Mouse (Mus musculus): ENCODE data around the gene Ccdc146. TPM values are rescaled to one million over a fixed set of nuclear protein-coding genes. Genes with fewer than 3 reads are reported as not detected.
A peak's percentile ranks its signal among the peaks of the same experiment; 100 is the strongest.

Gene Ccdc146
- polyA plus RNA-seq, 1 experiment from 2014 or later = 0.06 TPM

DNA sequence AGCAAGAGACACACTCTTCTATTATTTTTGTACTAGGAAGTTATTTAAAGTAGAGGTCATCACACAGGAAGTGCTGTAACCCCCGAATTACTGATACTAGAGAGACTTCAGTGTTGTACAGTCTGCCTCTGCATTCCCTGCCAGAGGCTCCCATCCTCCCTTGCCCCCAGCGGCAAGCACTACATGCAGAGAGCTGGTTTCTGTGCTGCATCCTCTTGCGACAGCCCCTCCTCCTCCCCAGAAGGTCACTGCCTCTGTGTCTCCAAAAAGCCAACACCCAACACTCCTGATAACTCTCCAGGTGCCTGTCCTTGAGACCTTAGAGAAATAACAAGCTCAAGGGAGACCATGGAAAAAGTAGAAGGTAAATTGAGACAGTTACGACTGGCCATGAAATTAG is 167.4 kb downstream of the Ccdc146 start:
- DNase-seq (no peak), ATAC-seq (no peak)
- Histone ChIP-seq H3K4me2 (ENCODE audit: low read depth, low read length) (no peak overlapping the region), H3K27me3 (ENCODE audit: insufficient read depth, low read length) (no peaks in the 10 kb centered on the region), H3K9ac (replicated peaks) (no peak overlapping the region), H3K9me3 (ENCODE audit: low read length) (no peaks in the 10 kb centered on the region), H3K36me3 (replicated peaks; ENCODE audit: insufficient read depth, low read length) (no peaks in the 10 kb centered on the region), H3K4me1 (ENCODE audit: insufficient read depth) (peaks cover 2% of the 10 kb centered on the region; the same call in 1 of the 2 replicates), H3K27ac (ENCODE audit: low read depth) (no peak overlapping the region), H3K4me3 (ENCODE audit: low read depth, low read length) (no peak overlapping the region)
- WGBS (ENCODE audit: insufficient replicate concordance) = 35% methylated on average over 4 of the region's 4 CpGs
- TF ChIP-seq CTCF (IDR thresholded peaks at IDR 0.05; ENCODE audit: low read depth) = no peak
- no peak for TF ChIP-seq EP300 (IDR thresholded peaks at IDR 0.05; ENCODE audit: low read depth)

- Histone ChIP-seq H3K4me1 (ENCODE audit: insufficient read depth) (peaks cover 2% of the 10 kb centered on the region; the same call in 1 of the 2 replicates), H3K9ac (replicated peaks) (no peak overlapping the region), H3K27ac (ENCODE audit: low read depth) (peak overlapping the region; percentile 70), H3K4me3 (ENCODE audit: low read depth, low read length) (no peak overlapping the region), H3K27me3 (ENCODE audit: insufficient read depth, low read length) (no peaks in the 10 kb centered on the region), H3K4me2 (ENCODE audit: low read depth, low read length) (no peak overlapping the region), H3K36me3 (replicated peaks; ENCODE audit: insufficient read depth, low read length) (no peaks in the 10 kb centered on the region), H3K9me3 (ENCODE audit: low read length) (no peaks in the 10 kb centered on the region)
- ATAC-seq = peak; percentile 58; the same call in 1 of the 2 replicates
- TF ChIP-seq EP300 (IDR thresholded peaks at IDR 0.05; ENCODE audit: low read depth) = no peak
- TF ChIP-seq CTCF (IDR thresholded peaks at IDR 0.05; ENCODE audit: low read depth) = no peak
- 28% methylated on average over 5 of the region's 5 CpGs for WGBS (ENCODE audit: insufficient replicate concordance)
- DNase-seq = peak; percentile 54
Measured at GRCm38 (mm10) chr5:21255551-21256132, 168.8 kb downstream of the Ccdc146 start.

- ATAC-seq = no peak
Measured at GRCm38 (mm10) chr5:21254731-21255525, 169.5 kb downstream of the Ccdc146 start.

DNA sequence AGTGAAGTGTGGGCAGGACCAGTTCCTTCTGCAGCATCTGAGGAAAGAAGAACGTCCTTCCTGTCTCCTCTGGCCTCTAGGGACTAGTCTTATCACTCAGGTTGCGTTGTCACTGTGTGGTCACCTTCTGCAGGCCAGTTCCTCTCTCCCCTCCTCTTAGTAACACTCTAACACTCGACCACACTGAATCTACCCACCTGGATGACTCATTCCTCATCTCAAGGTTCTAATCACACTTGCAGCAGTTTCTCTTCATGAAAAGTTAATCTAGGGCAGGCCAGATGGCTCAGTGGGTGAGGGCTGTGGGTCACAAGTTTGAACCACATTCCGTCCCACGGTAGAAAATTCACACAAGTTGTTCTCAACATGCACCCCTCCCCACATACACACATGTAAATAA is 175.6 kb downstream of the Ccdc146 start:
- Histone ChIP-seq H3K4me3 (ENCODE audit: low read depth, low read length) (no peak overlapping the region), H3K36me3 (replicated peaks; ENCODE audit: insufficient read depth, low read length) (no peaks in the 10 kb centered on the region), H3K4me1 (ENCODE audit: insufficient read depth) (no peaks in the 10 kb centered on the region), H3K4me2 (ENCODE audit: low read depth, low read length) (no peak overlapping the region), H3K27ac (ENCODE audit: low read depth) (no peak overlapping the region), H3K9ac (replicated peaks) (no peak overlapping the region), H3K27me3 (ENCODE audit: insufficient read depth, low read length) (no peaks in the 10 kb centered on the region), H3K9me3 (ENCODE audit: low read length) (no peaks in the 10 kb centered on the region)
- TF ChIP-seq CTCF (IDR thresholded peaks at IDR 0.05; ENCODE audit: low read depth) = no peak
- TF ChIP-seq EP300 (IDR thresholded peaks at IDR 0.05; ENCODE audit: low read depth) = no peak
- 35% methylated on average over 5 of the region's 5 CpGs for WGBS (ENCODE audit: insufficient replicate concordance)
- no peak for DNase-seq
- ATAC-seq = no peak

More at GRCm38 (mm10) chr5:21254731-21255525, 169.5 kb downstream of the Ccdc146 start:
- WGBS (ENCODE audit: insufficient replicate concordance) = 62% methylated on average over 12 of the region's 12 CpGs
- H3K27me3 ChIP-seq (ENCODE audit: insufficient read depth, low read length) = no peaks in the 10 kb centered on the region
- H3K4me3 ChIP-seq (ENCODE audit: low read depth, low read length) = no peak overlapping the region
- H3K9me3 ChIP-seq (ENCODE audit: low read length) = no peaks in the 10 kb centered on the region
- no peak overlapping the region for H3K4me2 ChIP-seq (ENCODE audit: low read depth, low read length)
- peaks cover 2% of the 10 kb centered on the region; the same call in 1 of the 2 replicates for H3K4me1 ChIP-seq (ENCODE audit: insufficient read depth)
- no peak for DNase-seq
- peak overlapping the region; percentile 8; the same call in 1 of the 2 replicates for H3K27ac ChIP-seq (ENCODE audit: low read depth)
- no peaks in the 10 kb centered on the region for H3K36me3 ChIP-seq (replicated peaks; ENCODE audit: insufficient read depth, low read length)
- no peak overlapping the region for H3K9ac ChIP-seq (replicated peaks)
- TF ChIP-seq CTCF (IDR thresholded peaks at IDR 0.05; ENCODE audit: low read depth) = no peak
- no peak for TF ChIP-seq EP300 (IDR thresholded peaks at IDR 0.05; ENCODE audit: low read depth)

GRCm38 (mm10) chr5:21247916-21248315 is 176.6 kb downstream of the Ccdc146 start:
- WGBS (ENCODE audit: insufficient replicate concordance) = 75% methylated on average over 2 of the region's 2 CpGs
- no peak overlapping the region for H3K27ac ChIP-seq (ENCODE audit: low read depth)
- no peak overlapping the region for H3K9ac ChIP-seq (replicated peaks)
- no peak for ATAC-seq
- H3K4me2 ChIP-seq (ENCODE audit: low read depth, low read length) = no peak overlapping the region
- H3K36me3 ChIP-seq (replicated peaks; ENCODE audit: insufficient read depth, low read length) = no peaks in the 10 kb centered on the region
- DNase-seq = no peak
- H3K9me3 ChIP-seq (ENCODE audit: low read length) = no peaks in the 10 kb centered on the region
- no peak overlapping the region for H3K4me3 ChIP-seq (ENCODE audit: low read depth, low read length)
- no peak for TF ChIP-seq CTCF (IDR thresholded peaks at IDR 0.05; ENCODE audit: low read depth)
- no peak for TF ChIP-seq EP300 (IDR thresholded peaks at IDR 0.05; ENCODE audit: low read depth)
- H3K4me1 ChIP-seq (ENCODE audit: insufficient read depth) = no peaks in the 10 kb centered on the region
- no peaks in the 10 kb centered on the region for H3K27me3 ChIP-seq (ENCODE audit: insufficient read depth, low read length)

- no peak for DNase-seq
- no peak overlapping the region for H3K4me3 ChIP-seq (ENCODE audit: low read depth, low read length)
- no peak for TF ChIP-seq EP300 (IDR thresholded peaks at IDR 0.05; ENCODE audit: low read depth)
- TF ChIP-seq CTCF (IDR thresholded peaks at IDR 0.05; ENCODE audit: low read depth) = no peak
Measured at GRCm38 (mm10) chr5:21246794-21247193, 177.7 kb downstream of the Ccdc146 start.

More at GRCm38 (mm10) chr5:21246794-21247193, 177.7 kb downstream of the Ccdc146 start:
- Histone ChIP-seq H3K9me3 (ENCODE audit: low read length) (no peaks in the 10 kb centered on the region), H3K4me1 (ENCODE audit: insufficient read depth) (no peaks in the 10 kb centered on the region), H3K9ac (replicated peaks) (no peak overlapping the region), H3K36me3 (replicated peaks; ENCODE audit: insufficient read depth, low read length) (no peaks in the 10 kb centered on the region), H3K4me2 (ENCODE audit: low read depth, low read length) (no peak overlapping the region), H3K27ac (ENCODE audit: low read depth) (no peak overlapping the region), H3K27me3 (ENCODE audit: insufficient read depth, low read length) (no peaks in the 10 kb centered on the region)
- no peak for ATAC-seq
- 74% methylated on average over 6 of the region's 6 CpGs for WGBS (ENCODE audit: insufficient replicate concordance)

All from liver, postnatal 0 days (tissue).